Mouse (Mus musculus) intestine, embryonic 15.5 days (tissue): Measurements from ENCODE around the gene Sirt4. TPM values are rescaled to one million over a fixed set of nuclear protein-coding genes. Genes with fewer than 3 reads are reported as not detected.
"Not testable (repeated sequence)": the region's sequence is repeated elsewhere in the genome, so short reads cannot be mapped to it uniquely, and the experiment has no call there.

ENCODE experiments used
- ATAC-seq: fragments of 200-750 bp; cut with Nextera tagmentation; 2 replicates; pipeline ENCODE4 v1.8.0; 2017; ENCODE audit warnings: moderate TSS enrichment, moderate library complexity
- H3K27ac ChIP-seq: fragments of 300-500 bp; sonication (generic); 2 replicates; pipeline ENCODE4 v1.5.1; 2015; ENCODE audit warnings: mild to moderate bottlenecking, inconsistent platforms
- H3K27me3 ChIP-seq: fragments of 300-500 bp; sonication (generic); replicated peaks from 2 replicates; pipeline ENCODE4 v1.6.1; 2015; ENCODE audit warnings: inconsistent platforms
- H3K36me3 ChIP-seq: fragments of 300-500 bp; sonication (generic); 2 replicates; pipeline ENCODE4 v1.6.1; 2015; ENCODE audit warnings: inconsistent platforms
- H3K4me1 ChIP-seq: fragments of 300-500 bp; sonication (generic); replicated peaks from 2 replicates; pipeline ENCODE4 v1.6.1; 2015; ENCODE audit warnings: inconsistent platforms
- H3K4me2 ChIP-seq: fragments of 300-500 bp; sonication (generic); replicated peaks from 2 replicates; pipeline ENCODE4 v1.6.1; 2015; ENCODE audit warnings: mild to moderate bottlenecking, inconsistent platforms
- H3K4me3 ChIP-seq: fragments of 300-500 bp; sonication (generic); replicated peaks from 2 replicates; pipeline ENCODE4 v1.5.1; 2015; ENCODE audit warnings: inconsistent platforms
- H3K9ac ChIP-seq: fragments of 300-500 bp; sonication (generic); 2 replicates; pipeline ENCODE4 v1.6.1; 2015; ENCODE audit warnings: inconsistent platforms
- H3K9me3 ChIP-seq: fragments of 300-500 bp; sonication (generic); 2 replicates; pipeline ENCODE4 v1.6.1; 2016; ENCODE audit warnings: inconsistent platforms
- WGBS: fragments of 180-500 bp; shearing (Covaris S2); methylation state at CpG from one replicate; pipeline ENCODE4 v1.1.7; 2015; 5-methylcytosine and 5-hydroxymethylcytosine counted together
- polyA plus RNA-seq: library from polyadenylated mRNA; unstranded; fragments of >200 nt; fragmentation: Nextera tagmentation; extraction: Ambion mirVana; gene quantifications from 2 replicates; pipeline ENCODE4 v1.2.1, GENCODE M21; 2015

The Sirt4 gene
- polyA plus RNA-seq, 1 experiment from 2014 or later = 19.8 TPM

- Histone ChIP-seq H3K4me2 (no peak overlapping the region), H3K4me3 (no peak overlapping the region), H3K9ac (no peak overlapping the region), H3K36me3 (no peaks in the 10 kb centered on the region), H3K27ac (no peak overlapping the region), H3K4me1 (peaks cover 43% of the 10 kb centered on the region), H3K9me3 (no peaks in the 10 kb centered on the region), H3K27me3 (no peaks in the 10 kb centered on the region)
- 91% methylated on average over 14 of the region's 14 CpGs for WGBS
- no peak for ATAC-seq
Observed at GRCm38 (mm10) chr5:115513246-115513645, 28.7 kb upstream of the Sirt4 start.

- Histone ChIP-seq H3K4me2 (no peak overlapping the region), H3K4me3 (no peak overlapping the region), H3K36me3 (no peaks in the 10 kb centered on the region), H3K27ac (no peak overlapping the region), H3K27me3 (no peaks in the 10 kb centered on the region), H3K4me1 (peaks cover 50% of the 10 kb centered on the region), H3K9me3 (no peaks in the 10 kb centered on the region), H3K9ac (no peak overlapping the region)
- ATAC-seq = no peak
- WGBS = 92% methylated on average over 7 of the region's 7 CpGs
Observed at GRCm38 (mm10) chr5:115512375-115512774, 27.9 kb upstream of the Sirt4 start.

- Histone ChIP-seq H3K4me2 (peak overlapping the region; percentile 75), H3K27me3 (no peaks in the 10 kb centered on the region), H3K4me1 (peaks cover 42% of the 10 kb centered on the region), H3K27ac (peak overlapping the region; percentile 19), H3K9ac (peak overlapping the region; percentile 12), H3K36me3 (no peaks in the 10 kb centered on the region), H3K9me3 (no peaks in the 10 kb centered on the region), H3K4me3 (no peak overlapping the region)
- 68% methylated on average over 15 of the region's 15 CpGs for WGBS
- ATAC-seq = no peak
Observed at GRCm38 (mm10) chr5:115509790-115510689, 25.5 kb upstream of the Sirt4 start.

- H3K9ac ChIP-seq = peak overlapping the region; percentile 12; the same call in 1 of the 2 replicates
- peak overlapping the region; percentile 88; the same call in 1 of the 2 replicates for H3K4me3 ChIP-seq
- WGBS = 36% methylated on average over 15 of the region's 15 CpGs
- H3K9me3 ChIP-seq = no peaks in the 10 kb centered on the region
- peak overlapping the region; percentile 19 for H3K27ac ChIP-seq
- peak overlapping the region; percentile 75 for H3K4me2 ChIP-seq
- H3K27me3 ChIP-seq = no peaks in the 10 kb centered on the region
- ATAC-seq = no peak
- peaks cover 35% of the 10 kb centered on the region for H3K4me1 ChIP-seq
- H3K36me3 ChIP-seq = no peaks in the 10 kb centered on the region
Observed at GRCm38 (mm10) chr5:115509321-115509761, 24.8 kb upstream of the Sirt4 start.

GRCm38 (mm10) chr5:115508859-115509147 is 24.3 kb upstream of the Sirt4 start:
- peak overlapping the region; percentile 93 for H3K9ac ChIP-seq
- no peaks in the 10 kb centered on the region for H3K36me3 ChIP-seq
- H3K9me3 ChIP-seq = no peaks in the 10 kb centered on the region
- peak overlapping the region; percentile 75 for H3K4me2 ChIP-seq
- peaks cover 30% of the 10 kb centered on the region for H3K4me1 ChIP-seq
- WGBS = 27% methylated on average over 10 of the region's 10 CpGs
- no peak for ATAC-seq
- peak overlapping the region; percentile 88 for H3K4me3 ChIP-seq
- H3K27ac ChIP-seq = peak overlapping the region; percentile 19
- no peaks in the 10 kb centered on the region for H3K27me3 ChIP-seq

GRCm38 (mm10) chr5:115507981-115508858 is 23.7 kb upstream of the Sirt4 start:
- Histone ChIP-seq H3K4me2 (peak overlapping the region; percentile 75), H3K36me3 (no peaks in the 10 kb centered on the region), H3K4me3 (peak overlapping the region; percentile 88), H3K27ac (peak overlapping the region; percentile 19), H3K9ac (peak overlapping the region; percentile 93), H3K27me3 (no peaks in the 10 kb centered on the region), H3K9me3 (no peaks in the 10 kb centered on the region), H3K4me1 (peaks cover 29% of the 10 kb centered on the region)
- no peak for ATAC-seq
- WGBS = 45% methylated on average over 18 of the region's 18 CpGs

GRCm38 (mm10) chr5:115507267-115507980 is 22.9 kb upstream of the Sirt4 start:
- ATAC-seq = no peak; the same call in 1 of the 2 replicates
- Histone ChIP-seq H3K27ac (no peak overlapping the region), H3K27me3 (no peaks in the 10 kb centered on the region), H3K4me3 (peak overlapping the region; percentile 88), H3K36me3 (no peaks in the 10 kb centered on the region), H3K9ac (peak overlapping the region; percentile 93), H3K4me1 (peaks cover 29% of the 10 kb centered on the region), H3K4me2 (peak overlapping the region; percentile 75), H3K9me3 (no peaks in the 10 kb centered on the region)
- 15% methylated on average over 12 of the region's 12 CpGs for WGBS

GRCm38 (mm10) chr5:115506454-115507201 is 22.1 kb upstream of the Sirt4 start, which contains the start of gene Pxn:
Pxn (plus strand) TSS chr5:115506676.
- WGBS = under 1% methylated on average over 59 of the region's 74 CpGs

GRCm38 (mm10) chr5:115505617-115506016 is 21.1 kb upstream of the Sirt4 start:
- not testable (repeated sequence) for H3K9me3 ChIP-seq, ATAC-seq, H3K4me2 ChIP-seq, H3K27me3 ChIP-seq, H3K27ac ChIP-seq, H3K4me3 ChIP-seq, H3K9ac ChIP-seq, H3K36me3 ChIP-seq
- H3K4me1 ChIP-seq = peaks cover 29% of the 10 kb centered on the region
- 69% methylated on average over 4 of the region's 4 CpGs for WGBS

More at GRCm38 (mm10) chr5:115506454-115507201, 22.1 kb upstream of the Sirt4 start, which contains the start of gene Pxn:
- Histone ChIP-seq H3K4me3 (peak within 1 kb of the TSS; percentile 88), H3K36me3 (no peaks in the 10 kb centered on the region), H3K9ac (peak within 1 kb of the TSS; percentile 93), H3K9me3 (no peaks in the 10 kb centered on the region), H3K27me3 (no peaks in the 10 kb centered on the region), H3K27ac (peak within 1 kb of the TSS; percentile 70; the same call in 1 of the 2 replicates), H3K4me2 (peak within 1 kb of the TSS; percentile 75), H3K4me1 (peaks cover 29% of the 10 kb centered on the region)
- peak; percentile 89 for ATAC-seq

GRCm38 (mm10) chr5:115503035-115503434 is 18.5 kb upstream of the Sirt4 start:
- H3K27ac ChIP-seq = no peak overlapping the region
- H3K4me2 ChIP-seq = no peak overlapping the region
- peaks cover 9% of the 10 kb centered on the region for H3K4me1 ChIP-seq
- H3K9ac ChIP-seq = no peak overlapping the region
- no peaks in the 10 kb centered on the region for H3K9me3 ChIP-seq
- H3K36me3 ChIP-seq = no peaks in the 10 kb centered on the region
- WGBS = 52% methylated on average over 12 of the region's 12 CpGs
- H3K4me3 ChIP-seq = no peak overlapping the region
- H3K27me3 ChIP-seq = no peaks in the 10 kb centered on the region
- ATAC-seq = 0 out of 2 replicates have a peak, but pooled peaks have one; percentile 11

GRCm38 (mm10) chr5:115500383-115500935 is 15.9 kb upstream of the Sirt4 start:
- 74% methylated on average over 12 of the region's 12 CpGs for WGBS
- Histone ChIP-seq H3K36me3 (no peaks in the 10 kb centered on the region), H3K9ac (no peak overlapping the region), H3K4me2 (no peak overlapping the region), H3K4me3 (no peak overlapping the region), H3K27me3 (no peaks in the 10 kb centered on the region), H3K27ac (no peak overlapping the region), H3K4me1 (no peaks in the 10 kb centered on the region), H3K9me3 (no peaks in the 10 kb centered on the region)
- ATAC-seq = no peak
